Mouse (Mus musculus) lung, embryonic 15.5 days (tissue): ENCODE measurements around the gene Romo1. TPM values are rescaled to one million over a fixed set of nuclear protein-coding genes. Genes with fewer than 3 reads are reported as not detected.
A peak's percentile ranks its signal among the peaks of the same experiment; 100 is the strongest.
"Not testable (repeated sequence)": the region's sequence is repeated elsewhere in the genome, so short reads cannot be mapped to it uniquely, and the experiment has no call there.

Experiments
- ATAC-seq: fragments of 200-750 bp; cut with Nextera tagmentation; 2 replicates; pipeline ENCODE4 v1.8.0; 2017; ENCODE audit warnings: moderate number of reproducible peaks, borderline replicate concordance; ENCODE audit not compliant: low FRiP score, low TSS enrichment; ENCODE audit errors: extremely low read depth
- H3K27ac ChIP-seq: fragments of 300-500 bp; sonication (generic); 2 replicates; pipeline ENCODE4 v1.5.1; 2015; ENCODE audit warnings: moderate library complexity, mild to moderate bottlenecking, inconsistent platforms
- H3K27me3 ChIP-seq: fragments of 300-500 bp; sonication (generic); 2 replicates; pipeline ENCODE4 v1.6.1; 2015; ENCODE audit warnings: inconsistent platforms
- H3K36me3 ChIP-seq: fragments of 300-500 bp; sonication (generic); 2 replicates; pipeline ENCODE4 v1.6.1; 2015; ENCODE audit warnings: inconsistent platforms
- H3K4me1 ChIP-seq: fragments of 300-500 bp; sonication (generic); 2 replicates; pipeline ENCODE4 v1.6.1; 2015; ENCODE audit warnings: inconsistent platforms
- H3K4me2 ChIP-seq: fragments of 300-500 bp; sonication (generic); 2 replicates; pipeline ENCODE4 v1.6.1; 2015; ENCODE audit warnings: inconsistent platforms, mild to moderate bottlenecking, moderate library complexity
- H3K4me3 ChIP-seq: fragments of 300-500 bp; sonication (generic); 2 replicates; pipeline ENCODE4 v1.5.1; 2015; ENCODE audit warnings: mild to moderate bottlenecking, inconsistent platforms
- H3K9ac ChIP-seq: fragments of 300-500 bp; sonication (generic); 2 replicates; pipeline ENCODE4 v1.6.1; 2015; ENCODE audit warnings: inconsistent platforms
- H3K9me3 ChIP-seq: fragments of 300-500 bp; sonication (generic); 2 replicates; pipeline ENCODE4 v1.6.1; 2016; ENCODE audit warnings: inconsistent platforms
- WGBS: fragments of 180-500 bp; shearing (Covaris S2); methylation state at CpG from one replicate; pipeline ENCODE4 v1.1.7; 2015; 5-methylcytosine and 5-hydroxymethylcytosine counted together
- polyA plus RNA-seq: library from polyadenylated mRNA; unstranded; fragments of >200 nt; fragmentation: Nextera tagmentation; extraction: Ambion mirVana; gene quantifications from 2 replicates; pipeline ENCODE4 v1.2.1, GENCODE M21; 2015

Romo1 gene
- polyA plus RNA-seq, result 340 and 373 TPM in 2 replicates

- Histone ChIP-seq H3K4me3 (peak within 1 kb of the TSS; percentile 91), H3K27ac (peak within 1 kb of the TSS; percentile 95), H3K27me3 (no peaks in the 10 kb centered on the region), H3K9ac (peak within 1 kb of the TSS; percentile 94), H3K4me1 (peaks cover 13% of the 10 kb centered on the region), H3K36me3 (peaks cover 28% of the 10 kb centered on the region), H3K4me2 (peak within 1 kb of the TSS; percentile 83), H3K9me3 (no peaks in the 10 kb centered on the region)
- WGBS, result 1% methylated on average over 70 of the region's 70 CpGs
- ATAC-seq, result peak; percentile 97
These were observed at the start of gene Romo1, which contains the start of gene Nfs1 for GRCm38 (mm10) chr2:156143953-156144724. Romo1 (plus strand) TSS chr2:156144039. Nfs1 (minus strand) TSS chr2:156144186.

GRCm38 (mm10) chr2:156110627-156111357, 33.0 kb upstream of the Romo1 start:
- WGBS, result under 1% methylated on average over 16 of the region's 16 CpGs
- peak; percentile 72 for ATAC-seq

DNA sequence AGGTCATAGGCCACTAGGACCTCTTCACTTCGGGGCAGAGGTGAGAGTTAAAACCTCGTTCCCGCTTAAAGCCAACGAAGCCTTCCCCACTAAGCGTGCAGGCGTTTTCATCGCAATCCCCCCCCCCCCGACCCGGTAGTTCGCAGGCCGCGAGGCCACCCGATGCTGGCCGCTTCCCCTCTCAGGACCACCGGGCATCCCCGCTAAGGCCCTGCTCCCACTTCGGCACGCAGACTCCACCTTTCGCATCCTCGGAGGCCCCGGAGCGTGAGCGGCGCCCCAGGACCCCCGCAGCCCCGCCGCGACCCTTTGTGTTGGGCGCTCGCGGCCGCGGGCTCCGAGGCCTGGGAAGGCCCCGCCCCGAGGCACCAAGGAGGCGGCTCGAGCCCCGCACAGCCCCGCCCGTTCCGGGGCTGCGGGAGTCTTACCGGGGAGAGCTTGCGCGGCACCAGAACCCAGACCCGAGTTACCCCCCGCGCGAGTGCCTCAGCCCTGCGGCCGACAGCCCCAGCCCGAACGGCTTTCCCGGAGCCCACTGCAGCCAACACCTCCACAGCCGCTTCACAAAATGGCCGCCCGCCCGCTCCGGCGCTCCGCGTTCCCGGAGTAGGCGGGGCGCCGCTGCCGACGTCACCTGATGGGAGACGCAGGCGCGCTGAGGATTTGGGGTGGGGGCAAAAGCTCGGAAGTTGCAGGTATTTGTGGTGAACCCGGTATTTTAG, 32.3 kb upstream of the Romo1 start, which contains the start of the genes Cpne1 and Rbm12:
Gene Cpne1, minus strand, starts transcription at position 608 of the 722 bp plus-strand sequence.
Gene Rbm12, minus strand, starts transcription at position 621 of the 722 bp plus-strand sequence.
- H3K36me3 ChIP-seq, result peaks cover 5% of the 10 kb centered on the region; the same call in 1 of the 2 replicates
- H3K9ac ChIP-seq, result peak within 1 kb of the TSS; percentile 92
- peak within 1 kb of the TSS; percentile 92 for H3K27ac ChIP-seq
- no peaks in the 10 kb centered on the region for H3K27me3 ChIP-seq
- WGBS, result under 1% methylated on average over 68 of the region's 74 CpGs
- H3K9me3 ChIP-seq, result no peaks in the 10 kb centered on the region
- H3K4me3 ChIP-seq, result peak within 1 kb of the TSS; percentile 82
- ATAC-seq, result peak; percentile 92
- peaks cover 10% of the 10 kb centered on the region for H3K4me1 ChIP-seq
- peak within 1 kb of the TSS; percentile 63 for H3K4me2 ChIP-seq

More at GRCm38 (mm10) chr2:156110627-156111357, 33.0 kb upstream of the Romo1 start:
- Histone ChIP-seq H3K36me3 (peaks cover 5% of the 10 kb centered on the region; the same call in 1 of the 2 replicates), H3K27me3 (no peaks in the 10 kb centered on the region), H3K4me1 (peaks cover 10% of the 10 kb centered on the region), H3K27ac (peak overlapping the region; percentile 92), H3K4me3 (peak overlapping the region; percentile 82), H3K9me3 (no peaks in the 10 kb centered on the region), H3K4me2 (peak overlapping the region; percentile 63), H3K9ac (peak overlapping the region; percentile 92)

GRCm38 (mm10) chr2:156112080-156112423, 31.8 kb upstream of the Romo1 start:
- WGBS, result 17% methylated on average over 5 of the region's 5 CpGs
- not testable (repeated sequence) for ATAC-seq, H3K27me3 ChIP-seq, H3K36me3 ChIP-seq, H3K9me3 ChIP-seq
- peak overlapping the region; percentile 55 for H3K4me2 ChIP-seq
- H3K4me3 ChIP-seq, result peak overlapping the region; percentile 82
- H3K27ac ChIP-seq, result peak overlapping the region; percentile 92
- H3K4me1 ChIP-seq, result peaks cover 10% of the 10 kb centered on the region
- peak overlapping the region; percentile 92 for H3K9ac ChIP-seq

GRCm38 (mm10) chr2:156119566-156119965, 24.3 kb upstream of the Romo1 start:
- Histone ChIP-seq H3K4me1 (no peaks in the 10 kb centered on the region), H3K9me3 (no peaks in the 10 kb centered on the region), H3K4me2 (no peak overlapping the region), H3K27ac (no peak overlapping the region), H3K27me3 (no peaks in the 10 kb centered on the region), H3K4me3 (no peak overlapping the region), H3K36me3 (no peaks in the 10 kb centered on the region; the same call in 1 of the 2 replicates), H3K9ac (no peak overlapping the region)
- ATAC-seq, result no peak

GRCm38 (mm10) chr2:156123731-156124130, 20.1 kb upstream of the Romo1 start:
- 89% methylated on average over 5 of the region's 5 CpGs for WGBS
- H3K4me3 ChIP-seq, result no peak overlapping the region
- no peaks in the 10 kb centered on the region for H3K27me3 ChIP-seq
- no peaks in the 10 kb centered on the region; the same call in 1 of the 2 replicates for H3K36me3 ChIP-seq
- H3K9ac ChIP-seq, result no peak overlapping the region
- H3K27ac ChIP-seq, result no peak overlapping the region
- no peaks in the 10 kb centered on the region for H3K4me1 ChIP-seq
- H3K4me2 ChIP-seq, result no peak overlapping the region
- no peak for ATAC-seq
- H3K9me3 ChIP-seq, result no peaks in the 10 kb centered on the region

DNA sequence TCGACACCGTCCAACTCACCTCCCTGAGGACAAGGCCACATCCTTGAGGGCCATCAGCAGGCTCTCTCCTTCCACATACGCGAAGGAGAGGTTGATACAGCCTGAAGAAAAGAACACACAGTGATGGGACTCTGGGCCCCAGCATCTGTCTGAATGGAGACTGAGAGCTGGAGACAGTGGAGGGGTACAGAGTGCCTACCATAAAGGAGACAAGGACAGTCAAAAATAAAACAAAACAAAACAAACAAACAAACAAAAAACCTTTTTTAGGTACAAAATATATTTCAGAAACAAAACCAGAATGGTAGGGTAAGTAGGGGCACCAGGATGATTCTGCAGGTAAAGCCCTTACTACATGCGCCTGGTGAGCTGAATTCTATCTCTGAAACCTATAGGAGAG, 16.8 kb upstream of the Romo1 start, which contains the start of gene Gm28036:
Gene Gm28036, minus strand, starts transcription at position 101 of the 400 bp plus-strand sequence.
- no peak for ATAC-seq
- Histone ChIP-seq H3K4me3 (no peak within 1 kb of the TSS), H3K9ac (no peak within 1 kb of the TSS), H3K4me2 (no peak within 1 kb of the TSS), H3K4me1 (no peaks in the 10 kb centered on the region), H3K9me3 (no peaks in the 10 kb centered on the region), H3K27ac (no peak within 1 kb of the TSS), H3K36me3 (no peaks in the 10 kb centered on the region; the same call in 1 of the 2 replicates), H3K27me3 (no peaks in the 10 kb centered on the region)
- 93% methylated on average over 5 of the region's 5 CpGs for WGBS

GRCm38 (mm10) chr2:156134161-156134560, 9.7 kb upstream of the Romo1 start:
- Histone ChIP-seq H3K27ac (no peak overlapping the region), H3K4me2 (no peak overlapping the region), H3K4me3 (no peak overlapping the region), H3K27me3 (no peaks in the 10 kb centered on the region), H3K9me3 (no peaks in the 10 kb centered on the region), H3K4me1 (no peaks in the 10 kb centered on the region), H3K9ac (no peak overlapping the region), H3K36me3 (no peaks in the 10 kb centered on the region)
- no peak for ATAC-seq
- WGBS, result 81% methylated on average over 5 of the region's 5 CpGs

- Histone ChIP-seq H3K36me3 (no peaks in the 10 kb centered on the region), H3K4me2 (no peak overlapping the region), H3K27ac (no peak overlapping the region), H3K4me1 (no peaks in the 10 kb centered on the region), H3K27me3 (no peaks in the 10 kb centered on the region), H3K9ac (no peak overlapping the region), H3K4me3 (no peak overlapping the region), H3K9me3 (no peaks in the 10 kb centered on the region)
- ATAC-seq, result no peak
- WGBS, result 82% methylated on average over 6 of the region's 6 CpGs
These were observed 8.1 kb upstream of the Romo1 start for GRCm38 (mm10) chr2:156135695-156136094.

DNA sequence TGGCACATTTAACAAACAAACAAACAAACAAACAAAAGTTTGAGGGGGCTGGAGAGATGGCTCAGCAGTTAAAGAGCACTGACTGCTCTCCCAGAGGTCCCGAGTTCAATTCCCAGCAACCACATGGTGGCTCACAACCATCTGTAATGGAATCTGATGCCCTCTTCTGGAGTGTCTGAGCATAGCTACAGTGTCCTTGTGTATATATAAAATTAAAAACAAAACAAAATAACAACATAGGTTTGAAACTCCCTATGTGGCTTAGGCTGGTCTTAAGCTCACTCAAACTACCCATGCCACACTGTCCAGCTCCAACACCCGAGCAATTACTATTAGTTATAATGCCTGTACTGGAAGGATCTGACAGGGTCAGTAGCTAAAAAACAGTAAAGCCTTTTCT, 1.0 kb upstream of the Romo1 start:
- no peak for ATAC-seq
- no peak overlapping the region for H3K27ac ChIP-seq
- no peaks in the 10 kb centered on the region for H3K9me3 ChIP-seq
- peak overlapping the region; percentile 91 for H3K4me3 ChIP-seq
- 77% methylated on average over 2 of the region's 2 CpGs for WGBS
- H3K27me3 ChIP-seq, result no peaks in the 10 kb centered on the region
- H3K4me2 ChIP-seq, result peak overlapping the region; percentile 83
- peaks cover 15% of the 10 kb centered on the region for H3K36me3 ChIP-seq
- peaks cover 13% of the 10 kb centered on the region for H3K4me1 ChIP-seq
- H3K9ac ChIP-seq, result no peak overlapping the region

- Histone ChIP-seq H3K9ac (peak overlapping the region; percentile 94), H3K4me2 (peak overlapping the region; percentile 83), H3K9me3 (no peaks in the 10 kb centered on the region), H3K36me3 (peaks cover 21% of the 10 kb centered on the region), H3K27me3 (no peaks in the 10 kb centered on the region), H3K4me3 (peak overlapping the region; percentile 91), H3K4me1 (peaks cover 13% of the 10 kb centered on the region), H3K27ac (peak overlapping the region; percentile 95)
- WGBS, result under 1% methylated on average over 16 of the region's 16 CpGs
- peak; percentile 2; the same call in 1 of the 2 replicates for ATAC-seq
These were observed 472 bp upstream of the Romo1 start for GRCm38 (mm10) chr2:156143367-156143766.
